Mouse (Mus musculus): ENCODE measurements at regions not wholly inside any gene's neighbourhood (a gene's known extent, or its start where the extent isn't known, plus 50 kb on each side); places are given as distances from the start of the nearest gene placed in this dataset.

GRCm38 (mm10) chr10:29786220-29786810 lies 250.6 kb upstream of the Rspo3 start:
- in situ Hi-C loops (cut with MboI; ENCODE audit: low pct_unique_long_range_greater_than_20kb), result no loop called here
- ATAC-seq, result no peak
- no peak for DNase-seq (ENCODE audit: low read depth, low spot score)
- no peaks in the 10 kb centered on the region for H3K27me3 ChIP-seq
- no peak for TF ChIP-seq CTCF (IDR thresholded peaks at IDR 0.05)
- CTCF ChIA-PET, result no interaction called here
- POLR2A ChIA-PET, result no interaction called here

DNA sequence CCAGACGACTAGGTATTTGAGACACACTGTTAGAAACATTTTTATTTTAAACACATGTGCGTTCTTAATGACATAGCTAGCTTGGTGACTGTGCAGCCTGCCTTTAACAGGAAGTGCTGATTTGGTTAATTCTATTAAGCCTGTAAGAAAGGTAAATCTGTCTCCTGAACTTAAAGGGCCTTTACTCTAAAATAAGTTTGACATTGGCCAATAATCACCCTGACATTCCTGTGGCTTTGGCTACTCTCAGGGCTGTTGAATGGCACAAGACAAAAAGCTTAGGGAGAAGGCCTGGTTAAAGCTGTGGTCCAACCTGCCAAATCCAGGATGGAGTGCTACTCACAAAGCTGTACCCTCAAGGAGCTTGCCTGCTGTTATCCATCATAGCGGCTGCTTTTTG lies 201.0 kb upstream of the Rspo3 start:
- DNase-seq (ENCODE audit: low read depth, low spot score) (no peak), ATAC-seq (no peak)
- ChIA-PET POLR2A (no interaction called here), CTCF (no interaction called here)
- in situ Hi-C loops (cut with MboI; ENCODE audit: low pct_unique_long_range_greater_than_20kb), result no loop called here
- TF ChIP-seq CTCF (IDR thresholded peaks at IDR 0.05), result no peak
- H3K27me3 ChIP-seq, result no peaks in the 10 kb centered on the region

DNA sequence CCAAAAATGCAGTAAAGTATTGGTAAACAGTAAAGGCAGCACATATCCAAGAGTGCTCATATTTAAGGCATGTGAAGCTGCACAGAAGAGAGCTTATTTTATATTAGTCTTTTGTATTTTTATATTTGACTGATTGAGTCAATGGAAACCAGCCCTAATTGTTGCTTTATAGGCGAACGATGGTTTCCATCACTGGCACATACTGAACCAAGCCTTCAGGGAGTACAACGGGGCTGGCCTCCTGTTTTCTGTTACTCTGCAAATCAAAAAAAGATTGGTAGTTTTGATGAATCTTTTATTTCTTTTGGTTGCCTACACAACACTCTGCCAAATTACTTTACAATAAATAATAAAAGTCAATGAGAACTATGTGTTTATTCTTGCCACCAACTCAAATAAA lies 189.7 kb upstream of the Rspo3 start:
- CTCF ChIA-PET, result no interaction called here
- in situ Hi-C loops (cut with MboI; ENCODE audit: low pct_unique_long_range_greater_than_20kb), result no loop called here
- no peak for ATAC-seq

GRCm38 (mm10) chr10:29710967-29711366 lies 175.3 kb upstream of the Rspo3 start:
- ChIA-PET CTCF (no interaction called here), POLR2A (no interaction called here)
- in situ Hi-C loops (cut with MboI; ENCODE audit: low pct_unique_long_range_greater_than_20kb), result no loop called here
- no peak for ATAC-seq
- no peak for TF ChIP-seq CTCF (IDR thresholded peaks at IDR 0.05)
- no peaks in the 10 kb centered on the region for H3K27me3 ChIP-seq
- DNase-seq (ENCODE audit: low read depth, low spot score), result no peak

More for the DNA sequence above, 189.7 kb upstream of the Rspo3 start:
- POLR2A ChIA-PET, result no interaction called here
- DNase-seq (ENCODE audit: low read depth, low spot score), result no peak
- no peaks in the 10 kb centered on the region for H3K27me3 ChIP-seq
- no peak for TF ChIP-seq CTCF (IDR thresholded peaks at IDR 0.05)

DNA sequence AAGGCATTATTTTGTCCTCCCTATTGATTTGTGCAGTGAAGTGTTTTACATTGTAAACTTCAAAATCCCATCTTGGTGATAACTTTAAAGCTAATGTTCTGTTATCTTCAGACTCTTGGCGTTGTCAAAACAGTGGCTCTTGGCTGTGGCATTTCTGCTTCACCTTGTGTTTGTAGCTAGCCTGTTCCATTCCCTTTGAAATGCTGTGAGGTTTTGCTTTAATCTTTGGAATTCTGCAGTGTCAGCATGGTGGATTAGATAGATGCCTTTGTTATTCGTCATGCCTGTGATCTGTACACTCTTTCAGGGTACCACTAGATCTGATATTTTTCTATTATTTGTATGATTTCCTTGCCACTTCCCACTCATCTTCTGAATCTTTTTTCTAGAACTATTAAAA lies 173.0 kb upstream of the Rspo3 start:
- ChIA-PET CTCF (no interaction called here), POLR2A (no interaction called here)
- H3K27me3 ChIP-seq, result no peaks in the 10 kb centered on the region
- no peak for TF ChIP-seq CTCF (IDR thresholded peaks at IDR 0.05)
- DNase-seq (ENCODE audit: low read depth, low spot score) (no peak), ATAC-seq (peak; percentile 44)
- in situ Hi-C loops (cut with MboI; ENCODE audit: low pct_unique_long_range_greater_than_20kb), result no loop called here

- CTCF ChIA-PET, result no interaction called here
- in situ Hi-C loops (cut with MboI; ENCODE audit: low pct_unique_long_range_greater_than_20kb), result no loop called here
- ATAC-seq (no peak), DNase-seq (ENCODE audit: low read depth, low spot score) (no peak)
- H3K27me3 ChIP-seq, result no peaks in the 10 kb centered on the region
- TF ChIP-seq CTCF (IDR thresholded peaks at IDR 0.05), result no peak
- POLR2A ChIA-PET, result no interaction called here
Measured at GRCm38 (mm10) chr10:29693009-29693935, 157.6 kb upstream of the Rspo3 start.

- no peak for TF ChIP-seq CTCF (IDR thresholded peaks at IDR 0.05)
- peaks cover 3% of the 10 kb centered on the region for H3K27me3 ChIP-seq
- DNase-seq (ENCODE audit: low read depth, low spot score) (no peak), ATAC-seq (no peak)
- in situ Hi-C loops (cut with MboI; ENCODE audit: low pct_unique_long_range_greater_than_20kb), result no loop called here
- POLR2A ChIA-PET, result no interaction called here
- CTCF ChIA-PET, result no interaction called here
Measured at GRCm38 (mm10) chr10:29689529-29689928, 153.9 kb upstream of the Rspo3 start.

DNA sequence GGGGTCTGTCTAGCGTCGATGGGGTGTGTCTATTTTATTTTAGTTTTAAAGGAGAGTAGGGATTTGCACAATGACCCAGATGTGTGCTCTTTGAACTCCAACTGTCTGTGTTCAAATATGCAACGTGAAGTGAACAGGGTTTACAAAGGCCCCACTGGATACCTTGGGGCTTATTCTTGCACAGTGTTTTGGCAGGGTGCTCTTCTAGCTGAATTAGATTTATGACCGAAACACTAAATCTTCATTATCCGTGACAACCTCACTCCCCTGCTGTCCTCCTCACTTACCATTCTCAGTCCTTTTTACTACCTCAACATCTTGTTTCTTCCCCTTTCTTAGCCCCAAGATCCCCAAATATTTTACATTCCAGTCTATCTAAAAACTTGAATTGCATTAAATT lies 151.3 kb upstream of the Rspo3 start:
- ChIA-PET POLR2A (no interaction called here), CTCF (no interaction called here)
- in situ Hi-C loops (cut with MboI; ENCODE audit: low pct_unique_long_range_greater_than_20kb), result no loop called here
- no peak for DNase-seq (ENCODE audit: low read depth, low spot score)
- no peak for ATAC-seq
- no peak for TF ChIP-seq CTCF (IDR thresholded peaks at IDR 0.05)
- peaks cover 3% of the 10 kb centered on the region for H3K27me3 ChIP-seq

GRCm38 (mm10) chr10:29674377-29674776 lies 138.7 kb upstream of the Rspo3 start:
- no peak for DNase-seq (ENCODE audit: low read depth, low spot score)
- TF ChIP-seq CTCF (IDR thresholded peaks at IDR 0.05), result no peak
- H3K27me3 ChIP-seq, result peaks cover 10% of the 10 kb centered on the region
- ChIA-PET CTCF (no interaction called here), POLR2A (no interaction called here)
- in situ Hi-C loops (cut with MboI; ENCODE audit: low pct_unique_long_range_greater_than_20kb), result no loop called here
- no peak for ATAC-seq

DNA sequence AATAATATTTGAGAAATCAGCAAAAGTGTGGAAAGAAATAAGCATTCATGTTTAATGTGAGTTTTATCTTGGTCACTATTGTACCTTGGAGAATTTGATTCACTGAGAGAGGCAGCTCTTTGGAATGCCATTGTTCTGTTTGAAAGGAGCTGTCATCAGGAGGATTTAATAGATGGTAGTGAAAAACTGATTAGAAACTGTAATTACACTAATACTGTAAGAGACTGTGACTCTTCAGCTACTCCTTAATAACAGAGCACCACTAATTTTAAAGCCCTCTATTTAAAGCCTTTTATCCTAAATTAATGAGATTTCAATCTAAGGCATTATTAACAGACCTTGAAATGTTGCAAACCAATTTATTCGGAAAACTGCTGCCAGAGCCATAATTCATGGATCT lies 126.1 kb upstream of the Rspo3 start:
- H3K27me3 ChIP-seq, result no peaks in the 10 kb centered on the region
- DNase-seq (ENCODE audit: low read depth, low spot score) (no peak), ATAC-seq (no peak)
- CTCF ChIA-PET, result no interaction called here
- POLR2A ChIA-PET, result no interaction called here
- in situ Hi-C loops (cut with MboI; ENCODE audit: low pct_unique_long_range_greater_than_20kb), result no loop called here
- TF ChIP-seq CTCF (IDR thresholded peaks at IDR 0.05), result no peak

DNA sequence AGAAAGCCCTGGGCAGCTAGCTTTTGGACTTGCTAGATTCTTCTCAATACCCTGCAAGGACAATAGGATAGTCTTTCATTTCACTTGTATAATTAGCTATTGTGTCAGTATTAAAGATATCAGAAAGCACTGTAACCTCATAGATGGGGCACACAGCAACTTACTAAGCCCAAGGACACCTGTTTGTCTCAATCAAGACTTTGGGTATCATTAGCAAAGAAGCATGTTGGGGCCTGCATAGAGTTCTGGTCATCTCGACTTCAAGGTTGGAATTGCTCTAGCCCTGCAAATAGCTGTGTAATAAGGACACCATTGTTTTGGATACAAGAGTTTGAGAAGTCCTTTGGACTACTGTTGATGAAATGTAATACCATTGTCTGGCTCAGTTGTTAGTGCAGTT lies 104.6 kb upstream of the Rspo3 start:
- ChIA-PET CTCF (no interaction called here), POLR2A (no interaction called here)
- in situ Hi-C loops (cut with MboI; ENCODE audit: low pct_unique_long_range_greater_than_20kb), result no loop called here
- no peaks in the 10 kb centered on the region for H3K27me3 ChIP-seq
- no peak for TF ChIP-seq CTCF (IDR thresholded peaks at IDR 0.05)
- DNase-seq (ENCODE audit: low read depth, low spot score) (no peak), ATAC-seq (no peak)

DNA sequence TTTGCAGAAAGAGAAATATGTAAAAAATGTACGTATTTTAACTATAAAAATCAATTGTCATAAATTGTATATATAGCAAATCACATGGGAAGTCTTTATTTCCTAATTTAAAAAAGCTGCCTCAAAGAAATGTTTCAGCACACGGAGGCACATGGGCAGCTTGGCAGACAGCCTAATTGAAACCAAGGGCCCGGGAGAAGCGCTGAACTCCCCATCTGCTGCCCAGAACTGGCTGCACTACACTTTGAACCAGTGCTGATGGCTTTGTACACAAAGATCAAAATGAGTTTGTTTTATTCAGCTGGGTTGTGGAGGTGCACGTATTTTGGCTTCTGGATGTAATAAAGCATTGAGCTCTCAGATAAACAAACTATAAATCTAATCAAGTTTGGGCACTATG lies 100.2 kb upstream of the Rspo3 start:
- in situ Hi-C loops (cut with MboI; ENCODE audit: low pct_unique_long_range_greater_than_20kb), result no loop called here
- no peak for ATAC-seq
- CTCF ChIA-PET, result no interaction called here
- POLR2A ChIA-PET, result no interaction called here
- no peaks in the 10 kb centered on the region for H3K27me3 ChIP-seq
- no peak for DNase-seq (ENCODE audit: low read depth, low spot score)
- no peak for TF ChIP-seq CTCF (IDR thresholded peaks at IDR 0.05)

Measured in Patski (cell line).